ENCODE assay signal across 13 mouse cellular contexts in genomic region chr5:102777852-102778251, GRCm38 (mm10).
A peak's percentile ranks its signal among the peaks of the same experiment; 100 is the strongest.
DNase-seq lines count a peak whose midpoint lies in the region; ATAC-seq and TF ChIP-seq lines count a peak whose summit lies in the region.
"Had no signal": no experiment of that assay in that cellular context is flagged by ENCODE, and none has a peak within 500 bp of the region (broad histone marks: within the 10 kb centered on the region; RNA-seq: fewer than 3 reads in every experiment).

No protein-coding gene starts in this region.

- intact Hi-C loops in left cerebral cortex, adult 2 months (cut with DNase I): no loop called here

- peak; percentile 99 for ATAC-seq in hematopoietic stem cell, adult 5-6 weeks (replicated peaks in 1 of 2; ENCODE audit: insufficient read depth in 1 of 2, low FRiP score in 2 of 2, low TSS enrichment in 1 of 2, low read depth in 1 of 2, poor library complexity in 2 of 2, severe bottlenecking in 2 of 2)
- ATAC-seq in forebrain, embryonic 12.5 days (ENCODE audit: low FRiP score): no peak
- ATAC-seq: forebrain, embryonic 13.5 days; intestine, embryonic 15.5 days; Patski had no signal

- peak; percentile 79 for DNase-seq in layer of hippocampus, adult 9-11 months
- no peak for DNase-seq in layer of hippocampus, adult 9-10 months (ENCODE audit: low spot score)
- peak; percentile 90 for DNase-seq in 416B (ENCODE audit: low read depth)
- DNase-seq in CH12.LX (ENCODE audit: extremely low read depth): peak; percentile 84
- DNase-seq in left cerebral cortex, adult 2 months (ENCODE audit: extremely low spot score in 1 of 2, low spot score in 2 of 2): no peak
- no peak for DNase-seq in gastrocnemius, postnatal 25 days

- WGBS in forebrain, embryonic 12.5 days: 84% methylated on average over 9 of the region's 9 CpGs

- no peak for TF ChIP-seq CTCF in CH12.LX (conservative IDR thresholded peaks at IDR 0.05 in 1 of 2, IDR thresholded peaks at IDR 0.05 in 1 of 2; ENCODE audit: low read depth in 2 of 2, low read length in 2 of 2)
- no peak for TF ChIP-seq CTCF in left cerebral cortex, adult 2 months (IDR thresholded peaks at IDR 0.05)

- TF ChIP-seq POLR2A in CH12.LX (IDR thresholded peaks at IDR 0.05; ENCODE audit: low read depth, low read length): no peak

- no peak for TF ChIP-seq RAD21 in CH12.LX (IDR thresholded peaks at IDR 0.05; ENCODE audit: low read depth, low read length)

- dilution Hi-C loops in CH12.LX (cut with MboI; ENCODE audit: extremely low pct_ligation_motif_present, extremely low pct_unique_long_range_greater_than_20kb, low sequenced_read_pairs): no loop called here

- H3K79me2 ChIP-seq in CH12.LX (replicated peaks; ENCODE audit: control insufficient read depth, extremely low read depth, insufficient read depth, poor library complexity, severe bottlenecking): no peaks in the 10 kb centered on the region

- peaks cover 0 to 57% of the 10 kb centered on the region in 2 experiments for H3K36me3 ChIP-seq in CH12.LX (replicated peaks in 1 of 2; ENCODE audit: control insufficient read depth in 1 of 2, insufficient read depth in 1 of 2, low read length in 1 of 2)
- no peaks in the 10 kb centered on the region for H3K36me3 ChIP-seq in forebrain, embryonic 12.5 days (replicated peaks)
- H3K36me3 ChIP-seq: intestine, embryonic 15.5 days; neural tube, embryonic 12.5 days; stomach, embryonic 15.5 days had no signal

- H3K27me3 ChIP-seq in CH12.LX (replicated peaks): no peaks in the 10 kb centered on the region
- no peaks in the 10 kb centered on the region for H3K27me3 ChIP-seq in forebrain, embryonic 12.5 days
- H3K27me3 ChIP-seq: forebrain, embryonic 13.5 days; intestine, embryonic 15.5 days; neural tube, embryonic 12.5 days; Patski; stomach, embryonic 15.5 days had no signal

- TF ChIP-seq EP300 in CH12.LX (IDR thresholded peaks at IDR 0.05; ENCODE audit: low read length): peak; percentile 69

- H3K27ac ChIP-seq in CH12.LX (ENCODE audit: insufficient read depth, low read depth): no peak overlapping the region; the same call in 1 of the 2 replicates
- no peak overlapping the region for H3K27ac ChIP-seq in forebrain, embryonic 12.5 days
- no peak overlapping the region for H3K27ac ChIP-seq in left cerebral cortex, adult 2 months
- H3K27ac ChIP-seq: forebrain, embryonic 13.5 days; intestine, embryonic 15.5 days; neural tube, embryonic 12.5 days; stomach, embryonic 15.5 days had no signal

- peaks cover 16 to 48% of the 10 kb centered on the region in 2 experiments; a peak in 3 of 4 replicates for H3K4me1 ChIP-seq in CH12.LX (ENCODE audit: control insufficient read depth in 1 of 2, insufficient read depth in 2 of 2)
- peaks cover 4% of the 10 kb centered on the region; the same call in 1 of the 2 replicates for H3K4me1 ChIP-seq in forebrain, embryonic 12.5 days
- H3K4me1 ChIP-seq: intestine, embryonic 15.5 days; stomach, embryonic 15.5 days had no signal

- peak overlapping the region; percentile 60 for H3K4me2 ChIP-seq in CH12.LX (ENCODE audit: insufficient read depth, low read depth, poor library complexity, severe bottlenecking)
- H3K4me2 ChIP-seq in forebrain, embryonic 12.5 days: no peak overlapping the region
- H3K4me2 ChIP-seq: forebrain, embryonic 13.5 days; intestine, embryonic 15.5 days; neural tube, embryonic 12.5 days; stomach, embryonic 15.5 days had no signal

- no peaks in the 10 kb centered on the region for H3K9me3 ChIP-seq in CH12.LX (replicated peaks; ENCODE audit: low read length)
- H3K9me3 ChIP-seq in forebrain, embryonic 12.5 days: no peaks in the 10 kb centered on the region
- H3K9me3 ChIP-seq: forebrain, embryonic 13.5 days; intestine, embryonic 15.5 days; neural tube, embryonic 12.5 days; stomach, embryonic 15.5 days had no signal

- no peak overlapping the region for H3K9ac ChIP-seq in CH12.LX (ENCODE audit: insufficient read depth, low read depth)
- no peak overlapping the region for H3K9ac ChIP-seq in forebrain, embryonic 12.5 days
- H3K9ac ChIP-seq: forebrain, embryonic 13.5 days; intestine, embryonic 15.5 days; neural tube, embryonic 12.5 days; stomach, embryonic 15.5 days had no signal

- H3K4me3 ChIP-seq in CH12.LX (replicated peaks in 1 of 3; ENCODE audit: low read depth in 2 of 3, low read length in 2 of 3, poor library complexity in 1 of 3): no peak overlapping the region
- H3K4me3 ChIP-seq in forebrain, embryonic 12.5 days (replicated peaks): no peak overlapping the region
- H3K4me3 ChIP-seq in left cerebral cortex, adult 2 months: no peak overlapping the region
- H3K4me3 ChIP-seq: forebrain, embryonic 13.5 days; intestine, embryonic 15.5 days; neural tube, embryonic 12.5 days; stomach, embryonic 15.5 days had no signal

- in situ Hi-C loops in CH12.LX (cut with MboI; ENCODE audit: low pct_ligation_motif_present, low pct_unique_long_range_greater_than_20kb, low sequenced_read_pairs): no loop called here

TF ChIP-seq in CH12.LX, 34 proteins besides CTCF, POLR2A, EP300 and RAD21:
- TF ChIP-seq MXI1 (IDR thresholded peaks at IDR 0.05; ENCODE audit: low read depth, low read length) (peak; percentile 68; the same call in 1 of the 2 replicates), IRF4 (IDR thresholded peaks at IDR 0.05; ENCODE audit: low read depth, low read length) (peak; percentile 35), JUND (conservative IDR thresholded peaks at IDR 0.05; ENCODE audit: low read depth, low read length) (0 out of 2 replicates have a peak, but pooled peaks have one; percentile 28), ZMIZ1 (IDR thresholded peaks at IDR 0.05; ENCODE audit: low read depth, low read length) (no peak), BHLHE40 (IDR thresholded peaks at IDR 0.05; ENCODE audit: low read depth, low read length) (peak; percentile 23; the same call in 1 of the 2 replicates), JUN (IDR thresholded peaks at IDR 0.05; ENCODE audit: insufficient read depth, low read depth, low read length) (0 out of 2 replicates have a peak, but pooled peaks have one; percentile 4), MAFK (IDR thresholded peaks at IDR 0.05; ENCODE audit: insufficient replicate concordance, low read length) (no peak), KAT2A (IDR thresholded peaks at IDR 0.05; ENCODE audit: insufficient replicate concordance, low read length) (no peak), ZKSCAN1 (IDR thresholded peaks at IDR 0.05; ENCODE audit: borderline replicate concordance, low read depth, low read length) (no peak), SMC3 (IDR thresholded peaks at IDR 0.05; ENCODE audit: low read depth, low read length) (no peak), UBTF (IDR thresholded peaks at IDR 0.05; ENCODE audit: low read depth, low read length) (no peak), MEF2A (IDR thresholded peaks at IDR 0.05; ENCODE audit: borderline replicate concordance, low read depth, low read length) (peak; percentile 87)

Comparison
In these comparisons a context has a peak if more than half of its experiments do, and no peak if none do; other contexts are left out.
1. DNase-seq: peak in layer of hippocampus, adult 9-11 months (single experiment), 416B (single experiment) and CH12.LX (single experiment); none in layer of hippocampus, adult 9-10 months (single experiment), left cerebral cortex, adult 2 months (0 of 2) and gastrocnemius, postnatal 25 days (single experiment).